Mouse (Mus musculus): ENCODE measurements around the gene Ttc16.
A peak's percentile ranks its signal among the peaks of the same experiment; 100 is the strongest.

The Ttc16 gene

GRCm38 (mm10) chr2:32779131-32779530 lies 3.7 kb upstream of the Ttc16 start:
- DNase-seq, result peak; percentile 76

GRCm38 (mm10) chr2:32778081-32778480 lies 2.6 kb upstream of the Ttc16 start:
- DNase-seq, result no peak

- no peak for DNase-seq
Measured at GRCm38 (mm10) chr2:32776192-32776591, 759 bp upstream of the Ttc16 start.

DNA sequence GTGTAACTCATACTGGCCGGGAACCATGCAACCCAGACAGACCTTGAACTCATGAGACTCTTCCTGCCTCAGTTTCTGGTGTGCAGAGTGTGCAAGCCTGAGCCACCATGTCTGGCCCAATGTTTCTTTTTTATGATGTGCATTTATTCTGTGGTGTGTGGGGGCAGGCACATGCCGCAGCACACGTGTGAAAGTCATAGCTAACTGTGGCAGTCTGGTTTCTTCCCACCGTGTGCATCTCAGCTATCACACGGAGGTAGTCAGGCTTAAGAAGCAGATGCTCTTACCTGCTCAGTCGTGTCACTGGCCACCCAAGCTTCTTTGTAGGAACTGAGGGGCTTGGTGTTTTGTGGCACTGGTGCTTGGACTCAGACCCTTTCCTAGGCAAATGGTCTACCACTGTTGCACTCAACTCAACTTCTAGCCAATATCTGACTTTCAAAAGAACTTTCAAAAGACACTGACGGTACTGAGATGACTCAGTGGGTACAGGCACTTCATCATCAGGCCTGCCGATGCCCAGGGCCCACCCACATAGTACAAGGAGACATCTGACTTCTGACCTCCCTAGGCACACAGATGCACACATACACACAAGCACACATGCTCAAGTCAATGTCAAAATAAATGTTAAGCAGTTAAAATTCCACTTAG lies 2.7 kb downstream of the Ttc16 start:
- no peak for DNase-seq

- DNase-seq, result peak; percentile 40
Measured at GRCm38 (mm10) chr2:32771886-32772285, 3.5 kb downstream of the Ttc16 start.

- DNase-seq, result no peak
Measured at GRCm38 (mm10) chr2:32769327-32770085, 5.9 kb downstream of the Ttc16 start.

- DNase-seq, result peak; percentile 57
Measured at GRCm38 (mm10) chr2:32768661-32769285, 6.7 kb downstream of the Ttc16 start.

DNA sequence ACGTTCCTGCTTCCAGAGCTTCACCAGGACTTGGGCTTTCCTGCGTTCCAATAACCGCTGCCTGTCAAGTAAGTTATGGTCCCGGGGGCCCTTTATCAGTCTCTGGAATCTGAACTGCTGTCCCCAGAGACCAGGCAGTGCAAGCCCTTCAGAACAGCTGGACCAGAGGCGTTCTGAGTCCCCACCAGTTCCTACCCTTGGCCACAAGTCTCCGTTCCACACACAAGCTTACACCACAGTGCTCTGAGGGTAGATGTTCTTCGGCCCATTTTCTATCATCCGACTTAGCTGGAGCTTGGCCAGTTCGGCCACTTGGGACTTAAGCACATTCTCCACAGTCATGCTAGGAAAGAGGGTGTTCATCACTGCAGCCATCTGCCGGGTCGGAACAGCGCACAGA lies 8.2 kb downstream of the Ttc16 start:
- peak; percentile 56 for DNase-seq

- no peak for DNase-seq
Measured at GRCm38 (mm10) chr2:32763353-32763752, 12.1 kb downstream of the Ttc16 start.

- no peak for DNase-seq
Measured at GRCm38 (mm10) chr2:32761859-32762258, 13.6 kb downstream of the Ttc16 start.

DNA sequence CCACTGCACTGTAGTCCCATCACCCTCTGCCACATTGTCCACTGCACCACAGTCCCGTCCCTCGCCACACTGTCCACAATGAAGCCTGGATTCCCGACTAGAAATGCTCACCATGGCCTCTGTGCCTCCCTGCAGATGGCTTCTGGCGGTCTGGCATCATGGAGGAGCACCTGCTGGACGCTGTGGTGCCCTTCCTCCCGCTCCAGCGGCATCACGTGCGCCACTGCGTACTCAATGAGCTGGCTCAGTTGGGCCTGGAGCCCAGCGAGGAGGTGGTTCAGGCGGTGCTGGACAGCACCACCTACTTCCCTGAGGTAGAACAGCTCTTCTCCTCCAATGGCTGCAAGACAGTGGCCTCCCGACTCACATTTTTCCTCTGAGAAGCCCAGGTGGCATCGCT lies 14.1 kb downstream of the Ttc16 start:
- no peak for DNase-seq

GRCm38 (mm10) chr2:32759001-32759400 lies 16.4 kb downstream of the Ttc16 start:
- DNase-seq, result no peak

DNA sequence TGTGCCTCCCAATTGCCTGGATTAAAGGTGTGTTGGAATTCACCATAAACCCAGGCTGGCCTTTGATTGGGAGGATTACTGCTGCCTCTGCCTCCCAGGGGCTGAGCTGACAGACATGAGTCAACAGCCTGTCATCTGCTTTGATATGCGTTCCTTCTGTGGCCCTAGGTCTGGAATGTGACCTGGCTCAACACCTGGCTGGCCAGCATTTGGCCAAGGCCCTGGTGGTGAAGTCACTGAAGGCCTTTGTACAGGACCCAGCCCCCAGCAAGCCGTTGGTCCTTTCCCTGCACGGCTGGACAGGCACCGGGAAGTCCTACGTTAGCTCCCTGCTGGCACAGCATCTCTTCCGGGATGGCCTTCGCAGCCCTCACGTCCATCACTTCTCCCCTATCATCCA lies 16.9 kb downstream of the Ttc16 start:
- DNase-seq, result peak; percentile 53

DNA sequence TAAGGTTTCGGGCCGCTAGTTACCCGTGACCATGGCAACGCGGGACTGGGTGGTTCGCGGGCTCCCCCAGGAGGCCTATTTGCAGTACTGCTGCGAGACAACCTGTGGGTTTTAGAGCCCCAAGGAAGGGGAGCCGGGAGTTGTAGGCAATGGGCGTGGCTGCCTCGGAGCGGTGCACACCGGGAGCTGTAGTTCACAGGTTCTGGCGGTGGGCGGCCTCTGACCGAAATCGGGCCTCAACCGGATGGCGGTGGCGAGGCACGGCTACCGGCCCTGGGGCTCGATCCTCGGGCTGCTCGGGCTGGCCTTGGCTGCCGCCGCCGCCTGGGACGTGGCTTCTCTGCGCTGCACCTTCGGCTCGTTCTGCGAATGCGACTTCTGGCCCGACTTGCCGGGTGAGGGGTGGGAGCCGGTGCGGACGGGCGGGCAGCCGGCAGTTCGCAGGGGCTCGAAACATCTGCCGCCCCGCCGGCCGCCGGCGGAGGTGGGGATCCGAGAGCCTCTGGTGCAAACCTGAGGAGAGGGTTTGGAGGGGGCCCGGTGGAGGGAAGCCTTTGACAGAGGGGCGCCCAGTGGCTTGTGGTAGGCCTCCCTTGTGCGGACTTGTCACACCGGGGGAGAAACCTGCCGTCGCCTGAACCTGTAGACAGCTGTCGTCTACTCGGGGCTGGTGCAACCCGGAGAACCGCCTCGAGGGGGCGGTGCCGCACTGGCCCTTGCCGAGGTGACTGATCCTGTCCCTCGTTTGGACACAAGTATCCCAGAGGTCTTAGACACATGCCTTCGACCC lies 18.2 kb downstream of the Ttc16 start, which contains the start of gene Tor2a:
Tor2a (plus strand) TSS at position 179 of the 790 bp plus-strand sequence.
- DNase-seq, result peak; percentile 98

DNA sequence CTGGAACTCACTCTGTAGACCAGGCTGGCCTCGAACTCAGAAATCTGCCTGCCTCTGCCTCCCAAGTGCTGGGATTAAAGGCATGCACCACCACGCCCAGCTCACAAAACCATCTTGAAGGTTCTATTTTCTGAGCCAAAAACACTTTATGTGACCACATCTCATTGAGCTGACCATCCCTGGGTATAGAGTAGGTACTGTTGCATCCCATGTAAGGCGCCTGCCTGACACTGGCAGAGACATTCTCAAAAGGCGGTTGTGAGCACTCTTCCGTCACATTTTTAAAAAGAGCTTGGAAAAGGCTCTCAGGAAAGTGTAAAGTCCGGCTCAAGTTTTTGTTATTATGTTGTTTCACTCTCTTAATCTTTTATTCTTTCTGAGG lies 18.8 kb downstream of the Ttc16 start:
- DNase-seq, result no peak

DNA sequence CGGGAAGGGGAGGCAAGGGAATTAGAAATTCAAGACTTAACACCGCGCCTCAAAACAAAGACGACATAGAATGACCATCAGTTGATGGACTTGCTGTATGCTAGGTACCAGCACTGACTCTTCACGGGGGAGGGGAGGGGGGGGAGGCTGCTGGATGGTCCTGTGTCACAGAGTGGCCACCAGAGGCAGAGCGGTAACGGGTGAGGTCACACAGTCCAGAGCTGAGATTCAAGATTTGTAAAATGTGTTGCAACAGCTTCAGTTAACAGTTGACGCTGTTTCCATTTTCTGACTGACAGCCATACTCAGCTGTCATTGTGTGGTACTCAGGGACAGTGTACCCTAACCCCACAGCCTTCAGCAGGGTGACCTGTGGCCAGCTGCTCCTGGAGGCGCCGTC lies 23.3 kb downstream of the Ttc16 start:
- no peak for DNase-seq

GRCm38 (mm10) chr2:32751665-32752033 lies 23.8 kb downstream of the Ttc16 start:
- no peak for DNase-seq

GRCm38 (mm10) chr2:32750887-32751664 lies 24.4 kb downstream of the Ttc16 start:
- DNase-seq, result peak; percentile 87

DNA sequence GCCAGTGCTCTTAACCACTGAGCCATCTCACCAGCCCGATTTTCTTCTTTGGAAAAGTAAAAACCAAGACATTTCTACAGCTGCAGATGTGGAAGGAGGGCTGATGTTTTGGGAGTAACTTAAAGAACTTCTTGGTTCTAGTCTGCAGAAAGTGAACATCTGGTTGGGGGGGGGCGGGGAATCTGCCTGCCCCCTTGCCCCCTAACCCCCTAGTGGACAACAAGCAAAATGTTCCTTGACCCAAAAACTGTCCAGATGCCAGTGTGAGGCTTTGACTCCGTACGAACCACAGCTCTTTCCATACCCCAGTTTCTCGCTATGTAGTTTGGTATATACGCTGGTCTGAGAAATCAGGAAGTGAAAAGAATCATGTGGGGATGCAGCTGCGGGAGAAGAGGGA lies 25.2 kb downstream of the Ttc16 start:
- DNase-seq, result no peak

- DNase-seq, result no peak
Measured at GRCm38 (mm10) chr2:32749082-32749481, 26.4 kb downstream of the Ttc16 start.

DNA sequence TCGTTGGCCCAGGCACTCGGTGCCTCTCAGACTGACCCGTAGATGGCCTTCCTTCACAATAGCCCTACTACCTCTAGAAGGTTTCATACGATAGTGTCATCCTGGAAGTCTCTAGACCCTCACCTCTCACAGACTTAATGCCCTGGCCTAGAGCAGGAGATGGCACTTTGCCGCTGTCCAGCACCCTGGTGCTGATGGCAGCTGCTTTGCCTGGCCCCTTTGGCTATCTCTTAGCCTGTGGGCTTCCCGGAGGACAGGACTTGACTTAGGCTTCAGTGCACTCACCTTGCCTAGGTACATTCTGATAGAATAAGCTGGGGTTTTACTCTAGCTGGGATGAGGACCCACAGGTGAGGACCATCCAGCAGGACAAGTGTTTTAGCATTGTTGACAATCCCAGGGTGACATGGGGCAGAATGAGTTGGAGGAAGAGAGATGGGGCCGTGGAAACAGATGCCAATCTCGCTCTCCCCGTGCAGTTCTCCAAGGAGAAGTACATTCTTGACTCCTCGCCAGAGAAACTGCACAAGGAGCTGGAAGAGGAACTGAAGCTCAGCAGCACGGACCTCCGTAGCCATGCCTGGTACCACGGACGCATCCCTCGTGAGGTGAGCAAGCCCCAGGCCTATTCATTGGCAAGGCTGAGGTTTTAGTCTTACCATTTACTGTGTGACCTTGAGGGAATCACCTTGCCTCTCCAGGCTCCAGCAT lies 31.0 kb downstream of the Ttc16 start:
- no peak for DNase-seq

DNA sequence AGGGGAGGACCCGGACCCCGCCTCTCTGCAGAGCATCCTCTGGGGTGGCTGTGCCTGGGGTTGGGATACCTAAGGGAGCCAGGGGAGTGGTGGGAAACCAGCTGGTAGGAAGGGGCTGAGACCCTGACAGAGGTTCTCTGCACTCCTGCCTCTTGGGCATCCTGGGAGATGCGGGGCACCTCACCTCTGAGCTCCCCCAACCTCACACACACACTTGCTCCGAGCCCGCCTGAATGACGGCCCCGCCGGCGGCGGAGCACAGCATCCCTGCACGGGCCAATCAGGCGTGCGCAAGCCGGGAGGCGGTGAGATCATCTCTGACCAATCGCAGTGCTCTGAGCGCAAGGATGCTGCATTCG lies 33.3 kb downstream of the Ttc16 start:
- DNase-seq, result no peak
